Mouse (Mus musculus) testis, adult 2 months (tissue): Measurements from ENCODE around the gene Aldh6a1. TPM values are rescaled to one million over a fixed set of nuclear protein-coding genes. Genes with fewer than 3 reads are reported as not detected.

ENCODE experiments used
- H3K27ac ChIP-seq: fragments of 200-500 bp; 2 replicates; pipeline ENCODE4 v1.5.1; 2012; ENCODE audit warnings: low read depth, low read length; ENCODE audit not compliant: control insufficient read depth, insufficient read depth
- H3K27me3 ChIP-seq: fragments of 200-500 bp; 2 replicates; pipeline ENCODE4 v1.6.1; 2012; ENCODE audit warnings: mild to moderate bottlenecking, low read length, moderate library complexity; ENCODE audit not compliant: control insufficient read depth, insufficient read depth
- H3K36me3 ChIP-seq: fragments of 200-500 bp; 2 replicates; pipeline ENCODE4 v1.6.1; 2012; ENCODE audit warnings: mild to moderate bottlenecking, low read length; ENCODE audit not compliant: control insufficient read depth, insufficient read depth
- H3K4me1 ChIP-seq: fragments of 200-500 bp; 2 replicates; pipeline ENCODE4 v1.6.1; 2012; ENCODE audit warnings: low read length; ENCODE audit not compliant: control insufficient read depth, insufficient read depth
- H3K4me3 ChIP-seq: fragments of 200-500 bp; 2 replicates; pipeline ENCODE4 v1.5.1; 2012; ENCODE audit warnings: low read depth, mild to moderate bottlenecking, low read length, moderate library complexity, mixed read lengths; ENCODE audit not compliant: control insufficient read depth
- CTCF ChIP-seq: fragments of 200-500 bp; IDR thresholded peaks from 2 replicates; pipeline ENCODE4 v1.5.1; 2012; ENCODE audit warnings: low read depth, mild to moderate bottlenecking, inconsistent platforms, low read length, moderate library complexity; ENCODE audit not compliant: control insufficient read depth, insufficient read depth, insufficient replicate concordance
- POLR2A ChIP-seq: fragments of 200-500 bp; IDR thresholded peaks from 2 replicates; pipeline ENCODE4 v1.6.1; 2012; ENCODE audit warnings: low read depth, mild to moderate bottlenecking, inconsistent platforms, low read length, moderate library complexity; ENCODE audit not compliant: control insufficient read depth
- polyA plus RNA-seq: library from polyadenylated mRNA; depleted of rRNA; stranded (reverse); fragments of >200 nt; gene quantifications from 2 replicates; pipeline ENCODE4 v1.2.3, GENCODE M21; 2012; rRNA removed

Aldh6a1 gene
- polyA plus RNA-seq, 1 experiment, result 13.7 TPM

GRCm38 (mm10) chr12:84390336-84390735, 60.5 kb downstream of the Aldh6a1 start:
- no peak for TF ChIP-seq CTCF
- TF ChIP-seq POLR2A, result no peak
- Histone ChIP-seq H3K4me3 (no peak overlapping the region), H3K36me3 (no peaks in the 10 kb centered on the region; the same call in 1 of the 2 replicates), H3K27me3 (no peaks in the 10 kb centered on the region), H3K27ac (no peak overlapping the region), H3K4me1 (no peaks in the 10 kb centered on the region)

DNA sequence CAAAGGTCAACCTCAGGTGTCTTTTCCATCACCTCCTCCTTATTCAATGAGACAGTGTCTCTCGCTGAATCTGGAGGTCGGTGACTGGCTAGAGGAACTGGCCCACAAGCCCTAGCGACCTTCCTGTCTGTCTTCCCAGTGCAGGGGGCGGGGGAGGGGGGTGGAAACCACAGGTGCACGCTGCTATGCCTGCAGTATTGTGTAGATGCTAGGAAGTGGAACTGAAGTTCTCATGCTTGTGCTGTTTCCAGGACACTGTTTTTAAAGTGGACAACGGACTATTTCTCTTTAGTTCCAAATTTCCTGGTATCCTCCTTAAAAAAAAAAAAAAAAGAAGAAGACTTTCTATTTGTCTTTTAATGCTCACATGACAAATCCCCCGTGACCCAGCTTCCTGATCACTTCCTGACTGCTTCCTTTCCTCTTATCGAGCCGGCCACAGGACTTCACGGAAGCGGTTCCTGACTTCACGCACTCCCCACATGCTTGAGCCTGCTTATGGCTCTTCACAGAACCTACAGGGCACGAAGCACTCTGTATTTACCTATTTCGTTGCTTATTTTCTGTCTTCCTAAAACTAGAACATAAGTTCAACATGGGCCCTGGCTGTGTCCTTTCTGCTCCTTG, 61.9 kb downstream of the Aldh6a1 start:
- no peak overlapping the region for H3K27ac ChIP-seq
- H3K27me3 ChIP-seq, result no peaks in the 10 kb centered on the region
- H3K4me3 ChIP-seq, result no peak overlapping the region
- no peaks in the 10 kb centered on the region for H3K4me1 ChIP-seq
- no peaks in the 10 kb centered on the region; the same call in 1 of the 2 replicates for H3K36me3 ChIP-seq
- TF ChIP-seq CTCF, result no peak
- no peak for TF ChIP-seq POLR2A

DNA sequence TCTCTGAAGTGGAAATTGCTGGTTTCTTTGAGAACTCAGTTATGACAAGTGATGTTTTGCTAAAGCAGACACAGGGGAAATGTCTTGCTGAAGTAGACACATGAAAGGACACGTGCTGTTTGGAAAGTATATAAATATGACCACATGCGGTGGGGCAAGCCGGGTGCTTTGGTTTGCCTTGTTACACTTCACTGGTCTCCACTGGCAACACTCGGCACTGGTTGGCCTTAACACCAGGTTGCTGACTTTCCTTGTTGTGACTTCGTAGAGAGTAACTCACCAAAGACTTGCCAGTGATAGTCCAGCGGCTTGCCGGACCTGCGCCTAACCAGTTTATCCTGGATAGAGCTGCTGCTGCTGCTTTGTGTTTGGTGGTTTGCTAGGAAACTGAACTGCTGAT, 62.7 kb downstream of the Aldh6a1 start:
- Histone ChIP-seq H3K27me3 (no peaks in the 10 kb centered on the region), H3K27ac (no peak overlapping the region)

DNA sequence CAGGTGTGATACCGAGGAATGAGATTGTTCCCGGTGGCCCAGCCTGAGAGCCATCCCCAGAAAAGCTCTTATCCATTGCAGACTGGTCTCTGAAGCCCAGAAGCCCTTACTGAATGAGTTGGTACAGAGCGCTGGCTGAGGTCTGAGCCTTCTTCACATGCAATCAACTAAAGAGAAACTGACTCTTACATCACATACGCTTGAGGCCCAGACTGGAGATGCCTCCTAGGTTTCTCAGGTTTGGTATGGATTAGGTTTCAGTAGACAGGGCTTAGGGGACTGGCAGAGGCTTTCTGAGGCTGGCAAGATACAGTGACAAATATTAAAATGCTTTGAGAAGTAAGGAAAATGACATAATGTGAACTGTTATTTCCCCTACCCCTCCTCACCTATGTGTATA, 65.4 kb downstream of the Aldh6a1 start:
- Histone ChIP-seq H3K4me3 (no peak overlapping the region), H3K4me1 (no peaks in the 10 kb centered on the region), H3K27ac (no peak overlapping the region), H3K36me3 (no peaks in the 10 kb centered on the region), H3K27me3 (no peaks in the 10 kb centered on the region)
- TF ChIP-seq CTCF, result no peak
- TF ChIP-seq POLR2A, result no peak

More for the DNA sequence above, 62.7 kb downstream of the Aldh6a1 start:
- Histone ChIP-seq H3K4me1 (no peaks in the 10 kb centered on the region), H3K4me3 (no peak overlapping the region), H3K36me3 (no peaks in the 10 kb centered on the region)
- TF ChIP-seq CTCF (no peak), POLR2A (no peak)

DNA sequence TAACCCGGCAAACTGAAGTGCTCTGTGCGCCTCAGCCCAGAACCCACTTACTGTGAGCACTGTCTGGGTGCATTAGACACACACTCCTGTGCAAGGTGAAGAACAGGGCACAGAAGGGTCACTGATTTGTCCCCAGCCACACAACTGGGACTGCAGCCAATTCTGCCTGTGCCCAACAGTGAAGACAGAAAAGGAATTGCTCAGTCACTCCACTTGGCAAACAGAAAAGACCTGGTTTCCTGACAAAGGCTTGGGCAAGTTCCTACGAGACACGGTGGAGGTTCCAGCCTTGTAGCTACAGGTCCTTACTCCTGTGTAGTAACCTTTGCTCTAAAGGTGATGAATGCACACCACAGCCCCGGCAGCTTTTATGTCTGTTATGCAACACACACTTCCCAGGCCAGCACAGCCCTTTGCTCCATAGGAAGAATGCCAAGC, 66.1 kb downstream of the Aldh6a1 start:
- H3K4me3 ChIP-seq, result no peak overlapping the region
- H3K27ac ChIP-seq, result no peak overlapping the region
- H3K4me1 ChIP-seq, result no peaks in the 10 kb centered on the region
- TF ChIP-seq CTCF, result no peak
- TF ChIP-seq POLR2A, result no peak
- H3K36me3 ChIP-seq, result no peaks in the 10 kb centered on the region
- H3K27me3 ChIP-seq, result no peaks in the 10 kb centered on the region

DNA sequence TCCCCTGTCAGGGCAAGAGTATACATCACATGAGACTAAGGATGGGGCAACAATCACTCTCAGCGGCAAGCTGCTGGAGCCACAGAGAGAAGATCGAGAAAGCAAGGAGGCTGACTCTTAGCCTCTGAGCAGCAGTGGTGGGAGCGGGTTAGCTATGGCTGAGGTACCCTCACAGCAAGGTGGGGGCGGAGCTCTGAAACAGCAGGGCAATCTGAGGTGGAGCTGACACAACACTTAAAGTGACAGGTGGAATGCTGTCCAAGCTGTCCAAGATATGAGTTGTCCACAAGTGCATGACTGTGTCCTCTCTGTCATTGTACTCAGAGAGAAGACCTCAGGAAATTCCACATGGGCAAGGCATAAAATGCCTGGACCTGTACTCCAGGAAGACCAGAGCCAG, 68.4 kb downstream of the Aldh6a1 start:
- Histone ChIP-seq H3K27ac (no peak overlapping the region), H3K4me3 (no peak overlapping the region), H3K27me3 (no peaks in the 10 kb centered on the region), H3K4me1 (no peaks in the 10 kb centered on the region), H3K36me3 (no peaks in the 10 kb centered on the region)
- no peak for TF ChIP-seq POLR2A
- no peak for TF ChIP-seq CTCF

Other genes with a start within 250 kb of the Aldh6a1 start
- gene Elmsan1, start 232.1 kb downstream of the Aldh6a1 start, polyA plus RNA-seq, result 0.77 and 0.99 TPM in 2 replicates
- gene Ptgr2, start 165.8 kb downstream of the Aldh6a1 start, polyA plus RNA-seq, result 8.6 and 11.9 TPM in 2 replicates
- gene Zfp410, start 134.2 kb downstream of the Aldh6a1 start, polyA plus RNA-seq, result 12.8 and 15.6 TPM in 2 replicates
- gene Coq6, start 89.3 kb downstream of the Aldh6a1 start, polyA plus RNA-seq, result 41.7 and 41.8 TPM in 2 replicates
- gene Fam161b, start 89.2 kb downstream of the Aldh6a1 start, polyA plus RNA-seq, result 9.4 TPM in 2 replicates
- 12.5 and 12.7 TPM in 2 replicates for gene Entpd5, start 42.0 kb downstream of the Aldh6a1 start, polyA plus RNA-seq
- 26.9 and 33.0 TPM in 2 replicates for gene Bbof1, start 41.9 kb downstream of the Aldh6a1 start, polyA plus RNA-seq
- gene Rnf113a2, start 33.8 kb downstream of the Aldh6a1 start, polyA plus RNA-seq, result 17.8 and 18.3 TPM in 2 replicates
- gene Lin52, start 418 bp upstream of the Aldh6a1 start, polyA plus RNA-seq, result 17.1 and 26.5 TPM in 2 replicates
- 0.02 TPM in 1 of 2 replicates, not detected in the other for gene Vsx2, start 118.8 kb upstream of the Aldh6a1 start, polyA plus RNA-seq
- 1.8 TPM in 2 replicates for gene Abcd4, start 166.4 kb upstream of the Aldh6a1 start, polyA plus RNA-seq
- gene Vrtn, start 190.0 kb upstream of the Aldh6a1 start, polyA plus RNA-seq, result 0.07 and 0.16 TPM in 2 replicates
- gene Syndig1l, start 247.8 kb upstream of the Aldh6a1 start, polyA plus RNA-seq, result 12.9 and 14.7 TPM in 2 replicates